Mouse (Mus musculus): ENCODE measurements at regions not wholly inside any gene's neighbourhood (a gene's known extent, or its start where the extent isn't known, plus 50 kb on each side); places are given as distances from the start of the nearest gene placed in this dataset.

DNA sequence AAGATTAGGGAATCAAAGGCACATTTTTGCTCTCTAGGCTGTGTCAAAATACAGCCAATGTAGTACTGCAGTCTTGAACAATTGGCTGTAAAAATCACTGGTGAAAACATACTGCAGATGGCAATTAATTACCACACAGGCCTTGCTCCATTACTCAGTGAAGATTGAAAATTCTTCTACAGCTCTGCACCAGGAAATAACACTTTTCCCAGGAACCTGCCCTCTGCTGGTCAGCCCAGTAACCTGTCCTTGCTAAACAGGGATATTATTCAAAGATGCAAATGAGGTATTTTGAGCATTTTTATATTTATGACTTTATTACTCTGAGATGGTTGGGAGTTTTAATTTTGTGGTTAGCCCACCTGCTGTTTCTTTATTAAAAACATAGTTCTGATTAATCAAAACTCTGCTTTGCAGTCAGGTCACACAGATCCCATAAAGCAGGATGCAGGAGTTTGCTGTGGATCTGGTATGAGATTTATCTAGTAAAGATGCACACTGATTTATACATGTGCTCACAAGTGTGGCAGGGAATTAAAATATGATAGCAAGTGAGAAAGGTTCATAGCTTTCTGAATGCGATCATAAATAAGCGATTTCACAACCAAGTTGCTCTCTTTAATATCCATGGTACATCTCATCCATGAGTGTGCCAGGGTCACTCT lies 815.3 kb upstream of the Ghitm start:
- intact Hi-C loops (cut with DNase I), result no loop called here
- DNase-seq (ENCODE audit: low spot score in 2 of 2), result peak in 1 of 2 experiments; percentile 1

Measured in left cerebral cortex, postnatal 25 days (tissue).